Mouse (Mus musculus) thymus, adult 18-20 months (tissue): ENCODE measurements around the gene Rangap1.
"Not testable (repeated sequence)": the region's sequence is repeated elsewhere in the genome, so short reads cannot be mapped to it uniquely, and the experiment has no call there.

ENCODE experiments used
- DNase-seq, 2 experiments: peaks; one replicate each; pipeline ENCODE4 v3.0.0; 2022; ENCODE audit warnings: mixed read lengths in 2 of 2

Gene Rangap1

GRCm38 (mm10) chr15:81739924-81740323 is 5.4 kb downstream of the Rangap1 start:
- DNase-seq = no peak

GRCm38 (mm10) chr15:81739296-81739695 is 6.0 kb downstream of the Rangap1 start:
- no peak for DNase-seq

- DNase-seq = no peak
Measured at GRCm38 (mm10) chr15:81735075-81735474, 10.3 kb downstream of the Rangap1 start.

GRCm38 (mm10) chr15:81729792-81730635 is 15.3 kb downstream of the Rangap1 start:
- DNase-seq = peak; percentile 98

- DNase-seq = peak in 1 of 2 experiments; percentile 25
Measured at GRCm38 (mm10) chr15:81729241-81729791, 16.0 kb downstream of the Rangap1 start.

- DNase-seq = no peak
Measured at GRCm38 (mm10) chr15:81725965-81726364, 19.4 kb downstream of the Rangap1 start.

- no peak for DNase-seq
Measured at GRCm38 (mm10) chr15:81723653-81724052, 21.7 kb downstream of the Rangap1 start.

- no peak for DNase-seq
Measured at GRCm38 (mm10) chr15:81722361-81722760, 23.0 kb downstream of the Rangap1 start.

GRCm38 (mm10) chr15:81719139-81719531 is 26.2 kb downstream of the Rangap1 start:
- no peak for DNase-seq

GRCm38 (mm10) chr15:81718336-81719138 is 26.8 kb downstream of the Rangap1 start:
- DNase-seq = no peak

GRCm38 (mm10) chr15:81713742-81714141 is 31.6 kb downstream of the Rangap1 start:
- DNase-seq = no peak

- DNase-seq = no peak
Measured at GRCm38 (mm10) chr15:81710801-81711200, 34.5 kb downstream of the Rangap1 start.

- no peak for DNase-seq
Measured at GRCm38 (mm10) chr15:81709686-81710085, 35.6 kb downstream of the Rangap1 start.

- DNase-seq = no peak
Measured at GRCm38 (mm10) chr15:81708991-81709390, 36.3 kb downstream of the Rangap1 start.

- DNase-seq = no peak
Measured at GRCm38 (mm10) chr15:81703094-81703489, 42.2 kb downstream of the Rangap1 start.

- DNase-seq = no peak
Measured at GRCm38 (mm10) chr15:81702306-81703093, 42.8 kb downstream of the Rangap1 start.

- DNase-seq = not testable (repeated sequence)
Measured at GRCm38 (mm10) chr15:81701350-81701749, 44.0 kb downstream of the Rangap1 start.

GRCm38 (mm10) chr15:81700601-81701000 is 44.7 kb downstream of the Rangap1 start:
- DNase-seq = no peak

- no peak for DNase-seq
Measured at GRCm38 (mm10) chr15:81700161-81700560, 45.2 kb downstream of the Rangap1 start.

GRCm38 (mm10) chr15:81698532-81698931 is 46.8 kb downstream of the Rangap1 start:
- DNase-seq = no peak

GRCm38 (mm10) chr15:81697847-81698246 is 47.5 kb downstream of the Rangap1 start:
- no peak for DNase-seq

- no peak for DNase-seq
Measured at GRCm38 (mm10) chr15:81697175-81697574, 48.2 kb downstream of the Rangap1 start, which contains the start of gene Chadl. Gene Chadl, minus strand, starts transcription at chr15:81697287.

GRCm38 (mm10) chr15:81694891-81695290 is 50.4 kb downstream of the Rangap1 start:
- no peak for DNase-seq
